ENCODE assay signal across 8 mouse cellular contexts in the genomic region with DNA sequence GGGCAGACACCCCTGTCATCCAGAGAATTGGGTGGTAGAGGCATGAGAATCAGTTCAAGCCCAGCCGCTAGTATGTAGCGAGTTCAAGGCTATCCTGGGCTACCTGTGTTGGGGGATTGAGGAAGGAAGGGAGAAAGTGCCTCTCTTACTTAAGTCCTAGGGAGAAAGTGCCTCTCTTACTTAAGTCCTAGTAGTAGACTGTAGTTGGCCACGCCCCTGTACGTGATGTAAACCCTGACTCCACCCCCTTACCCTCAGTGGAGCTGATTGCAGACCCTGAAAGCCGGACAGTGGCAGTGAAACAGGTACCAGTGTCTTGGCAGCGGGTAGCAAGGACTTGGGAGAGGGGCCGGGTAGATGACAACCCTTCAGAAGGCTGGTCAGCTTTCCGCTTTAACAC. TPM values are rescaled to one million over a fixed set of nuclear protein-coding genes. Genes with fewer than 3 reads are reported as not detected.
DNase-seq lines count a peak whose midpoint lies in the region; ATAC-seq and TF ChIP-seq lines count a peak whose summit lies in the region.

No protein-coding gene starts in this region.

- ATAC-seq in embryonic facial prominence, embryonic 14.5 days (ENCODE audit: low read depth), result no peak
- ATAC-seq in stomach, embryonic 15.5 days (ENCODE audit: insufficient read depth, low FRiP score, low read depth), result no peak

- H3K27me3 ChIP-seq in CH12.LX (replicated peaks), result no peaks in the 10 kb centered on the region
- H3K27me3 ChIP-seq in embryonic facial prominence, embryonic 14.5 days (replicated peaks; ENCODE audit: control insufficient read depth, insufficient read depth, low read length), result no peaks in the 10 kb centered on the region
- H3K27me3 ChIP-seq in kidney, adult 2 months (replicated peaks; ENCODE audit: control insufficient read depth, insufficient read depth, low read length), result no peaks in the 10 kb centered on the region
- no peaks in the 10 kb centered on the region for H3K27me3 ChIP-seq in stomach, embryonic 15.5 days (replicated peaks)

- H3K36me3 ChIP-seq in CH12.LX (replicated peaks in 1 of 2; ENCODE audit: control insufficient read depth in 1 of 2, insufficient read depth in 1 of 2, low read length in 1 of 2), result peaks cover 21 to 44% of the 10 kb centered on the region in 2 experiments
- peaks cover 29% of the 10 kb centered on the region for H3K36me3 ChIP-seq in embryonic facial prominence, embryonic 14.5 days (ENCODE audit: control insufficient read depth, insufficient read depth, low read length)
- no peaks in the 10 kb centered on the region for H3K36me3 ChIP-seq in kidney, adult 2 months (ENCODE audit: control insufficient read depth, insufficient read depth, low read length)
- H3K36me3 ChIP-seq in stomach, embryonic 15.5 days, result peaks cover 16% of the 10 kb centered on the region

- peak overlapping the region; percentile 63 for H3K4me2 ChIP-seq in CH12.LX (ENCODE audit: insufficient read depth, low read depth, poor library complexity, severe bottlenecking)
- H3K4me2 ChIP-seq in embryonic facial prominence, embryonic 14.5 days (ENCODE audit: low read depth, low read length), result peak overlapping the region; percentile 97
- H3K4me2 ChIP-seq in stomach, embryonic 15.5 days, result peak overlapping the region; percentile 87

- TF ChIP-seq CTCF in CH12.LX (conservative IDR thresholded peaks at IDR 0.05 in 1 of 2, IDR thresholded peaks at IDR 0.05 in 1 of 2; ENCODE audit: low read depth in 2 of 2, low read length in 2 of 2), result no peak
- no peak for TF ChIP-seq CTCF in kidney, adult 2 months (conservative IDR thresholded peaks at IDR 0.05; ENCODE audit: insufficient read depth, insufficient read length, low read depth, low read length)

- in situ Hi-C loops in CH12.LX (cut with MboI; ENCODE audit: low pct_ligation_motif_present, low pct_unique_long_range_greater_than_20kb, low sequenced_read_pairs), result loop anchor here (10.0 kb wide), 1 partner anchor 97 kb away; no protein-coding TSS in a partner anchor

- TF ChIP-seq POLR2A in CH12.LX (IDR thresholded peaks at IDR 0.05; ENCODE audit: low read depth, low read length), result no peak; the same call in 1 of the 2 replicates
- TF ChIP-seq POLR2A in kidney, adult 2 months (IDR thresholded peaks at IDR 0.05; ENCODE audit: low read depth, low read length), result no peak

- H3K27ac ChIP-seq in CH12.LX (ENCODE audit: insufficient read depth, low read depth), result no peak overlapping the region
- H3K27ac ChIP-seq in embryonic facial prominence, embryonic 14.5 days (replicated peaks; ENCODE audit: low read depth, low read length), result no peak overlapping the region
- no peak overlapping the region for H3K27ac ChIP-seq in kidney, adult 2 months (ENCODE audit: insufficient read depth, low read depth, low read length)
- peak overlapping the region; percentile 82 for H3K27ac ChIP-seq in stomach, embryonic 15.5 days

- 30% methylated on average over 8 of the region's 8 CpGs for WGBS in embryonic facial prominence, embryonic 14.5 days
- 26% methylated on average over 8 of the region's 8 CpGs for whole genome bisulfite sequencing in kidney, adult 2 months
- WGBS in stomach, embryonic 15.5 days, result 21% methylated on average over 8 of the region's 8 CpGs

- no peak for TF ChIP-seq RAD21 in CH12.LX (IDR thresholded peaks at IDR 0.05; ENCODE audit: low read depth, low read length)

- peaks cover 21 to 62% of the 10 kb centered on the region in 2 experiments for H3K4me1 ChIP-seq in CH12.LX (ENCODE audit: control insufficient read depth in 1 of 2, insufficient read depth in 2 of 2)
- peaks cover 30% of the 10 kb centered on the region for H3K4me1 ChIP-seq in embryonic facial prominence, embryonic 14.5 days (ENCODE audit: control insufficient read depth, insufficient read depth, low read length)
- peaks cover 13% of the 10 kb centered on the region; the same call in 1 of the 2 replicates for H3K4me1 ChIP-seq in kidney, adult 2 months (ENCODE audit: control insufficient read depth, insufficient read depth, low read length)
- peaks cover 52% of the 10 kb centered on the region for H3K4me1 ChIP-seq in stomach, embryonic 15.5 days

- DNase-seq in 3134 (ENCODE audit: extremely low read depth, insufficient read length, low spot score) (peak; percentile 41), CH12.LX (ENCODE audit: extremely low read depth) (peak; percentile 68)
- peak; percentile 52 for DNase-seq in embryonic facial prominence, embryonic 14.5 days (ENCODE audit: low spot score)
- peak; percentile 52 for DNase-seq in kidney, adult 2 months
- peak; percentile 73 for DNase-seq in lung, postnatal 36 days
- DNase-seq in urinary bladder, postnatal 36 days (ENCODE audit: low spot score in 2 of 2), result no peak
- DNase-seq in frontal cortex, postnatal 36 days (ENCODE audit: low spot score in 2 of 2), result no peak

- 0 out of 2 replicates have a peak, but pooled peaks cover under 1% of the 10 kb centered on the region for H3K79me2 ChIP-seq in CH12.LX (replicated peaks; ENCODE audit: control insufficient read depth, extremely low read depth, insufficient read depth, poor library complexity, severe bottlenecking)

- peak overlapping the region; percentile 74; the same call in 1 of the 2 replicates for H3K9ac ChIP-seq in CH12.LX (ENCODE audit: insufficient read depth, low read depth)
- H3K9ac ChIP-seq in embryonic facial prominence, embryonic 14.5 days (ENCODE audit: low read depth, low read length), result peak overlapping the region; percentile 89
- no peak overlapping the region for H3K9ac ChIP-seq in stomach, embryonic 15.5 days

- TF ChIP-seq EP300 in CH12.LX (IDR thresholded peaks at IDR 0.05; ENCODE audit: low read length), result no peak

- dilution Hi-C loops in CH12.LX (cut with MboI; ENCODE audit: extremely low pct_ligation_motif_present, extremely low pct_unique_long_range_greater_than_20kb, low sequenced_read_pairs), result no loop called here

- peak overlapping the region; percentile 64 to 92 (median 72) for H3K4me3 ChIP-seq in CH12.LX (replicated peaks in 1 of 3; ENCODE audit: low read depth in 2 of 3, low read length in 2 of 3, poor library complexity in 1 of 3)
- H3K4me3 ChIP-seq in embryonic facial prominence, embryonic 14.5 days (ENCODE audit: low read depth, low read length), result peak overlapping the region; percentile 77
- peak overlapping the region; percentile 77 for H3K4me3 ChIP-seq in kidney, adult 2 months (ENCODE audit: insufficient read depth, low read depth, low read length)
- peak overlapping the region; percentile 62 for H3K4me3 ChIP-seq in stomach, embryonic 15.5 days (replicated peaks)

- no peaks in the 10 kb centered on the region for H3K9me3 ChIP-seq in CH12.LX (replicated peaks; ENCODE audit: low read length)
- H3K9me3 ChIP-seq in embryonic facial prominence, embryonic 14.5 days (ENCODE audit: control insufficient read depth, low read length), result no peaks in the 10 kb centered on the region
- no peaks in the 10 kb centered on the region for H3K9me3 ChIP-seq in stomach, embryonic 15.5 days

TF ChIP-seq in CH12.LX, 34 proteins besides CTCF, POLR2A, EP300 and RAD21:
- TF ChIP-seq JUN (IDR thresholded peaks at IDR 0.05; ENCODE audit: insufficient read depth, low read depth, low read length) (no peak), HCFC1 (IDR thresholded peaks at IDR 0.05; ENCODE audit: low read depth, low read length) (no peak), POLR2AphosphoS2 (IDR thresholded peaks at IDR 0.05; ENCODE audit: low read depth, low read length) (no peak), MEF2A (IDR thresholded peaks at IDR 0.05; ENCODE audit: borderline replicate concordance, low read depth, low read length) (no peak), NELFE (IDR thresholded peaks at IDR 0.05; ENCODE audit: low read depth, low read length) (no peak), SIN3A (IDR thresholded peaks at IDR 0.05; ENCODE audit: low read length) (no peak), ZC3H11A (IDR thresholded peaks at IDR 0.05; ENCODE audit: low read depth, low read length) (no peak), E2F4 (IDR thresholded peaks at IDR 0.05; ENCODE audit: insufficient replicate concordance, low read depth, low read length) (no peak)
TF ChIP-seq in CH12.LX: peak in this region for 0.

RNA-seq across cellular contexts. Expression of gene Pnkp, which starts 1.0 kb away (rescaled TPM):
- total RNA-seq in CH12.LX (2012; rRNA removed) (35.9 and 41.6 TPM in 2 replicates), CH12.LX (2014; rRNA removed) (14.8 and 15.3 TPM in 2 replicates)
- 20.7 and 22.2 TPM in 2 replicates for polyA plus RNA-seq in CH12.LX (2012; ENCODE audit: insufficient read length, low read depth)
- polyA plus RNA-seq in embryonic facial prominence, embryonic 14.5 days (2014; fragmentation: Nextera tagmentation; extraction: Ambion mirVana), result 23.4 and 27.7 TPM in 2 replicates
- polyA plus RNA-seq in kidney, adult 2 months (2012; rRNA removed), result 44.9 and 53.4 TPM in 2 replicates
- 25.5 and 32.7 TPM in 2 replicates for polyA plus RNA-seq in stomach, embryonic 15.5 days (2015; fragmentation: Nextera tagmentation; extraction: Ambion mirVana)

RNA-seq across cellular contexts. Expression of gene Tbc1d17, which starts 9.0 kb away (rescaled TPM):
- total RNA-seq in CH12.LX (2012; rRNA removed) (32.4 and 40.5 TPM in 2 replicates), CH12.LX (2014; rRNA removed) (31.9 and 35.5 TPM in 2 replicates)
- polyA plus RNA-seq in CH12.LX (2012; ENCODE audit: insufficient read length, low read depth), result 38.5 and 41.9 TPM in 2 replicates
- 66.9 and 82.7 TPM in 2 replicates for polyA plus RNA-seq in embryonic facial prominence, embryonic 14.5 days (2014; fragmentation: Nextera tagmentation; extraction: Ambion mirVana)
- 100 and 114 TPM in 2 replicates for polyA plus RNA-seq in kidney, adult 2 months (2012; rRNA removed)
- polyA plus RNA-seq in stomach, embryonic 15.5 days (2015; fragmentation: Nextera tagmentation; extraction: Ambion mirVana), result 64.5 and 72.0 TPM in 2 replicates

RNA-seq across cellular contexts. Expression of gene Akt1s1, which starts 9.1 kb away (rescaled TPM):
- total RNA-seq in CH12.LX (2012; rRNA removed) (21.7 and 24.2 TPM in 2 replicates), CH12.LX (2014; rRNA removed) (8.5 and 9.5 TPM in 2 replicates)
- 23.3 and 23.4 TPM in 2 replicates for polyA plus RNA-seq in CH12.LX (2012; ENCODE audit: insufficient read length, low read depth)
- polyA plus RNA-seq in embryonic facial prominence, embryonic 14.5 days (2014; fragmentation: Nextera tagmentation; extraction: Ambion mirVana), result 69.0 and 78.6 TPM in 2 replicates
- polyA plus RNA-seq in kidney, adult 2 months (2012; rRNA removed), result 90.6 and 121 TPM in 2 replicates
- polyA plus RNA-seq in stomach, embryonic 15.5 days (2015; fragmentation: Nextera tagmentation; extraction: Ambion mirVana), result 110 and 112 TPM in 2 replicates

RNA-seq across cellular contexts. Expression of gene Ptov1, which starts 11.7 kb away (rescaled TPM):
- total RNA-seq in CH12.LX (2012; rRNA removed) (11.5 and 16.8 TPM in 2 replicates), CH12.LX (2014; rRNA removed) (5.7 and 7.8 TPM in 2 replicates)
- 15.5 and 21.0 TPM in 2 replicates for polyA plus RNA-seq in CH12.LX (2012; ENCODE audit: insufficient read length, low read depth)
- polyA plus RNA-seq in embryonic facial prominence, embryonic 14.5 days (2014; fragmentation: Nextera tagmentation; extraction: Ambion mirVana), result 398 and 442 TPM in 2 replicates
- polyA plus RNA-seq in kidney, adult 2 months (2012; rRNA removed), result 212 and 221 TPM in 2 replicates
- 291 and 320 TPM in 2 replicates for polyA plus RNA-seq in stomach, embryonic 15.5 days (2015; fragmentation: Nextera tagmentation; extraction: Ambion mirVana)

RNA-seq across cellular contexts. Expression of gene Med25, which starts 34.6 kb away (rescaled TPM):
- 56.7 and 57.6 TPM in 2 replicates for total RNA-seq in CH12.LX (2012; rRNA removed)
- 18.4 and 20.8 TPM in 2 replicates for total RNA-seq in CH12.LX (2014; rRNA removed)
- polyA plus RNA-seq in CH12.LX (2012; ENCODE audit: insufficient read length, low read depth), result 67.4 and 75.4 TPM in 2 replicates
- polyA plus RNA-seq in embryonic facial prominence, embryonic 14.5 days (2014; fragmentation: Nextera tagmentation; extraction: Ambion mirVana), result 62.5 and 64.2 TPM in 2 replicates
- polyA plus RNA-seq in kidney, adult 2 months (2012; rRNA removed), result 164 and 181 TPM in 2 replicates
- 88.7 and 91.0 TPM in 2 replicates for polyA plus RNA-seq in stomach, embryonic 15.5 days (2015; fragmentation: Nextera tagmentation; extraction: Ambion mirVana)

Comparison
In these comparisons a context has a peak if more than half of its experiments do, and no peak if none do; other contexts are left out.
1. DNase-seq: peak in 3134 (single experiment), CH12.LX (single experiment), embryonic facial prominence, embryonic 14.5 days (single experiment), kidney, adult 2 months (single experiment) and lung, postnatal 36 days (single experiment); none in urinary bladder, postnatal 36 days (0 of 2) and frontal cortex, postnatal 36 days (0 of 2).
2. Peak in every context shown above with its lines, with median percentiles within 50 percentile points of each other: H3K4me2 ChIP-seq and H3K4me3 ChIP-seq.